26 mouse cellular contexts compared by ENCODE assay signal in genomic region chr2:32546951-32547350, GRCm38 (mm10). TPM values are rescaled to one million over a fixed set of nuclear protein-coding genes. Genes with fewer than 3 reads are reported as not detected.
DNase-seq lines count a peak whose midpoint lies in the region; ATAC-seq and TF ChIP-seq lines count a peak whose summit lies in the region.
"Had no signal": no experiment of that assay in that cellular context is flagged by ENCODE, and none has a peak within 500 bp of the region (broad histone marks: within the 10 kb centered on the region; RNA-seq: fewer than 3 reads in every experiment).

No protein-coding gene starts in this region.

- DNase-seq in cerebellum, adult 2 months, result no peak
- no peak for DNase-seq in cerebellum, postnatal 36 days
- DNase-seq in hindbrain, embryonic 11.5 days (ENCODE audit: low spot score), result no peak
- DNase-seq in layer of hippocampus, adult 2 months (ENCODE audit: low spot score in 2 of 2), result no peak
- no peak for DNase-seq in layer of hippocampus, adult 18-20 months (ENCODE audit: low spot score in 2 of 2)
- no peak for DNase-seq in stomach, postnatal 0 days (ENCODE audit: low spot score)
- no peak for DNase-seq in embryo, embryonic 11 days
- DNase-seq: adrenal gland, postnatal 14 days; cerebellum, postnatal 10 days; heart, adult 11 months; heart, postnatal 14 days; kidney, adult 18-20 months; left cerebral cortex, postnatal 4 days; lung, postnatal 4 days; right cerebral cortex, adult 18-20 months had no signal

- WGBS in cerebellum, adult 2 months, result 94% methylated on average over 1 of the region's 1 CpGs
- WGBS in hindbrain, embryonic 13.5 days, result 77% methylated on average over 1 of the region's 1 CpGs
- WGBS in hindbrain, embryonic 11.5 days, result 93% methylated on average over 1 of the region's 1 CpGs
- 96% methylated on average over 1 of the region's 1 CpGs for WGBS in stomach, postnatal 0 days

- ATAC-seq in hindbrain, embryonic 13.5 days (ENCODE audit: low FRiP score), result no peak
- ATAC-seq in hindbrain, embryonic 11.5 days (ENCODE audit: low FRiP score), result no peak
- no peak for ATAC-seq in stomach, postnatal 0 days (ENCODE audit: low FRiP score, low TSS enrichment)

- TF ChIP-seq CTCF in cerebellum, adult 2 months (IDR thresholded peaks at IDR 0.05; ENCODE audit: borderline replicate concordance, insufficient read depth, low read depth, low read length), result no peak
- no peak for TF ChIP-seq CTCF in layer of hippocampus, adult 2 months (conservative IDR thresholded peaks at IDR 0.05)
- TF ChIP-seq CTCF in stomach, postnatal 0 days (IDR thresholded peaks at IDR 0.05; ENCODE audit: low read depth), result no peak

- no peak for TF ChIP-seq POLR2A in cerebellum, adult 2 months (IDR thresholded peaks at IDR 0.05; ENCODE audit: borderline replicate concordance, insufficient read depth, low read length)

- H3K27ac ChIP-seq in cerebellum, adult 2 months (ENCODE audit: insufficient read depth, low read length), result peak overlapping the region; percentile 3; the same call in 1 of the 2 replicates
- H3K27ac ChIP-seq in hindbrain, embryonic 13.5 days, result 0 out of 2 replicates have a peak overlapping the region, but pooled peaks have one; percentile 14
- H3K27ac ChIP-seq in hindbrain, embryonic 11.5 days (ENCODE audit: low read depth, low read length), result no peak overlapping the region
- H3K27ac ChIP-seq in layer of hippocampus, adult 2 months, result 0 out of 2 replicates have a peak overlapping the region, but pooled peaks have one; percentile 25
- H3K27ac ChIP-seq in stomach, postnatal 0 days (replicated peaks), result peak overlapping the region; percentile 45; the same call in 1 of the 2 replicates
- H3K27ac ChIP-seq: embryonic facial prominence, embryonic 12.5 days; forebrain, embryonic 12.5 days; heart, embryonic 13.5 days; hindbrain, embryonic 15.5 days; limb, embryonic 15.5 days; liver, embryonic 15.5 days; neural tube, embryonic 15.5 days had no signal

- H3K4me1 ChIP-seq in cerebellum, adult 2 months (ENCODE audit: control insufficient read depth, insufficient read depth, low read length), result peaks cover 54% of the 10 kb centered on the region
- H3K4me1 ChIP-seq in hindbrain, embryonic 13.5 days (replicated peaks), result peaks cover 32% of the 10 kb centered on the region
- no peaks in the 10 kb centered on the region for H3K4me1 ChIP-seq in hindbrain, embryonic 11.5 days (replicated peaks; ENCODE audit: control insufficient read depth, insufficient read depth, low read length)
- peaks cover 12% of the 10 kb centered on the region for H3K4me1 ChIP-seq in stomach, postnatal 0 days (replicated peaks; ENCODE audit: control insufficient read depth, insufficient read depth)

- TF ChIP-seq EP300 in stomach, postnatal 0 days (optimal IDR thresholded peaks at IDR 0.05), result no peak

- no peak overlapping the region for H3K9ac ChIP-seq in hindbrain, embryonic 13.5 days
- H3K9ac ChIP-seq in hindbrain, embryonic 11.5 days (ENCODE audit: low read depth, low read length), result no peak overlapping the region
- H3K9ac ChIP-seq in stomach, postnatal 0 days (ENCODE audit: low read length), result no peak overlapping the region
- H3K9ac ChIP-seq: embryonic facial prominence, embryonic 12.5 days; forebrain, embryonic 12.5 days; heart, embryonic 13.5 days; hindbrain, embryonic 15.5 days; limb, embryonic 15.5 days; liver, embryonic 15.5 days; neural tube, embryonic 15.5 days had no signal

- no peaks in the 10 kb centered on the region for H3K9me3 ChIP-seq in hindbrain, embryonic 13.5 days
- no peaks in the 10 kb centered on the region for H3K9me3 ChIP-seq in hindbrain, embryonic 11.5 days (ENCODE audit: control insufficient read depth, low read length)
- no peaks in the 10 kb centered on the region for H3K9me3 ChIP-seq in stomach, postnatal 0 days (ENCODE audit: control insufficient read depth, low read length)
- H3K9me3 ChIP-seq: embryonic facial prominence, embryonic 12.5 days; forebrain, embryonic 12.5 days; heart, embryonic 13.5 days; hindbrain, embryonic 15.5 days; limb, embryonic 15.5 days; liver, embryonic 15.5 days; neural tube, embryonic 15.5 days had no signal

- H3K4me2 ChIP-seq in hindbrain, embryonic 13.5 days, result no peak overlapping the region
- no peak overlapping the region for H3K4me2 ChIP-seq in hindbrain, embryonic 11.5 days (replicated peaks; ENCODE audit: low read depth, low read length)
- H3K4me2 ChIP-seq in stomach, postnatal 0 days (replicated peaks; ENCODE audit: low read depth), result no peak overlapping the region
- H3K4me2 ChIP-seq: embryonic facial prominence, embryonic 12.5 days; forebrain, embryonic 12.5 days; heart, embryonic 13.5 days; hindbrain, embryonic 15.5 days; limb, embryonic 15.5 days; liver, embryonic 15.5 days; neural tube, embryonic 15.5 days had no signal

- no peaks in the 10 kb centered on the region for H3K27me3 ChIP-seq in cerebellum, adult 2 months (ENCODE audit: control insufficient read depth, insufficient read depth, low read length)
- H3K27me3 ChIP-seq in hindbrain, embryonic 13.5 days, result no peaks in the 10 kb centered on the region
- no peaks in the 10 kb centered on the region for H3K27me3 ChIP-seq in hindbrain, embryonic 11.5 days (ENCODE audit: control insufficient read depth, insufficient read depth, low read length)
- no peaks in the 10 kb centered on the region for H3K27me3 ChIP-seq in stomach, postnatal 0 days (ENCODE audit: control insufficient read depth, insufficient read depth, low read length)
- H3K27me3 ChIP-seq: embryonic facial prominence, embryonic 12.5 days; forebrain, embryonic 12.5 days; heart, embryonic 13.5 days; hindbrain, embryonic 15.5 days; limb, embryonic 15.5 days; liver, embryonic 15.5 days; neural tube, embryonic 15.5 days had no signal

- no peak overlapping the region for H3K4me3 ChIP-seq in cerebellum, adult 2 months (replicated peaks; ENCODE audit: insufficient read depth, low read depth, low read length)
- H3K4me3 ChIP-seq in hindbrain, embryonic 13.5 days, result no peak overlapping the region
- H3K4me3 ChIP-seq in hindbrain, embryonic 11.5 days (ENCODE audit: low read depth, low read length), result no peak overlapping the region
- H3K4me3 ChIP-seq in layer of hippocampus, adult 2 months, result no peak overlapping the region
- no peak overlapping the region for H3K4me3 ChIP-seq in stomach, postnatal 0 days (ENCODE audit: low read depth, low read length)
- H3K4me3 ChIP-seq: embryonic facial prominence, embryonic 12.5 days; forebrain, embryonic 12.5 days; heart, embryonic 13.5 days; hindbrain, embryonic 15.5 days; limb, embryonic 15.5 days; liver, embryonic 15.5 days; neural tube, embryonic 15.5 days had no signal

- H3K36me3 ChIP-seq in hindbrain, embryonic 13.5 days, result peaks cover 6% of the 10 kb centered on the region; the same call in 1 of the 2 replicates
- no peaks in the 10 kb centered on the region for H3K36me3 ChIP-seq in hindbrain, embryonic 11.5 days (ENCODE audit: control insufficient read depth, insufficient read depth, low read length)
- no peaks in the 10 kb centered on the region for H3K36me3 ChIP-seq in stomach, postnatal 0 days (ENCODE audit: control insufficient read depth, insufficient read depth, low read length)
- H3K36me3 ChIP-seq: forebrain, embryonic 12.5 days; hindbrain, embryonic 15.5 days; liver, embryonic 15.5 days; neural tube, embryonic 15.5 days had no signal

RNA-seq across cellular contexts. Expression of gene Fam102a, which starts 11.8 kb away (rescaled TPM):
- 38.1 and 40.2 TPM in 2 replicates for polyA plus RNA-seq in cerebellum, adult 2 months (2012; rRNA removed)
- 7.0 and 7.1 TPM in 2 replicates for polyA plus RNA-seq in hindbrain, embryonic 13.5 days (2015; fragmentation: Nextera tagmentation; extraction: Ambion mirVana)
- 9.0 and 9.2 TPM in 2 replicates for polyA plus RNA-seq in hindbrain, embryonic 11.5 days (2014; fragmentation: Nextera tagmentation; extraction: Ambion mirVana)
- 10 to 100 TPM; 77.1 TPM for total RNA-seq in layer of hippocampus, adult 2 months (2021)
- 10 to 100 TPM; 76.0 to 77.2 TPM for total RNA-seq in layer of hippocampus, adult 18-20 months (2021)
- polyA plus RNA-seq in stomach, postnatal 0 days (2015; fragmentation: Nextera tagmentation; extraction: Ambion mirVana), result 16.6 and 20.2 TPM in 2 replicates

RNA-seq across cellular contexts. Expression of gene Dpm2, which starts 23.7 kb away (rescaled TPM):
- 131 and 137 TPM in 2 replicates for polyA plus RNA-seq in cerebellum, adult 2 months (2012; rRNA removed)
- polyA plus RNA-seq in hindbrain, embryonic 13.5 days (2015; fragmentation: Nextera tagmentation; extraction: Ambion mirVana), result 142 and 145 TPM in 2 replicates
- 115 and 125 TPM in 2 replicates for polyA plus RNA-seq in hindbrain, embryonic 11.5 days (2014; fragmentation: Nextera tagmentation; extraction: Ambion mirVana)
- 10 to 100 TPM; 77.6 to 84.0 TPM for total RNA-seq in layer of hippocampus, adult 2 months (2021)
- total RNA-seq in layer of hippocampus, adult 18-20 months (2021), result 10 to 100 TPM; 78.9 to 81.8 TPM
- 87.5 and 91.8 TPM in 2 replicates for polyA plus RNA-seq in stomach, postnatal 0 days (2015; fragmentation: Nextera tagmentation; extraction: Ambion mirVana)

RNA-seq across cellular contexts. Expression of gene Pip5kl1, which starts 27.6 kb away (rescaled TPM):
- 25.2 and 28.4 TPM in 2 replicates for polyA plus RNA-seq in cerebellum, adult 2 months (2012; rRNA removed)
- 9.0 and 9.6 TPM in 2 replicates for polyA plus RNA-seq in hindbrain, embryonic 13.5 days (2015; fragmentation: Nextera tagmentation; extraction: Ambion mirVana)
- polyA plus RNA-seq in hindbrain, embryonic 11.5 days (2014; fragmentation: Nextera tagmentation; extraction: Ambion mirVana), result 2.1 and 2.6 TPM in 2 replicates
- total RNA-seq in layer of hippocampus, adult 2 months (2021), result 1 to 10 TPM; 4.4 to 5.0 TPM
- 1 to 10 TPM; 3.3 to 3.5 TPM for total RNA-seq in layer of hippocampus, adult 18-20 months (2021)
- polyA plus RNA-seq in stomach, postnatal 0 days (2015; fragmentation: Nextera tagmentation; extraction: Ambion mirVana), result 0.08 and 0.18 TPM in 2 replicates
- total RNA-seq: adrenal gland, postnatal 14 days; gastrocnemius, adult 8-10 months; heart, postnatal 14 days had no signal
- polyA plus RNA-seq: heart, embryonic 13.5 days; liver, embryonic 15.5 days had no signal

RNA-seq across cellular contexts. Expression of gene 9430097D07Rik, which starts 28.5 kb away (rescaled TPM):
- polyA plus RNA-seq in cerebellum, adult 2 months (2012; rRNA removed), result 0.59 and 0.60 TPM in 2 replicates
- polyA plus RNA-seq in hindbrain, embryonic 13.5 days (2015; fragmentation: Nextera tagmentation; extraction: Ambion mirVana), result 0.53 and 0.56 TPM in 2 replicates
- 0.37 and 0.42 TPM in 2 replicates for polyA plus RNA-seq in hindbrain, embryonic 11.5 days (2014; fragmentation: Nextera tagmentation; extraction: Ambion mirVana)
- total RNA-seq in layer of hippocampus, adult 2 months (2021), result under 1 TPM in 1 of 2 experiments, not detected in 1; 0.71 TPM
- under 1 TPM; 0.20 to 0.43 TPM for total RNA-seq in layer of hippocampus, adult 18-20 months (2021)
- not detected in 2 replicates for polyA plus RNA-seq in stomach, postnatal 0 days (2015; fragmentation: Nextera tagmentation; extraction: Ambion mirVana)
- total RNA-seq: adrenal gland, postnatal 14 days; gastrocnemius, adult 8-10 months; heart, postnatal 14 days had no signal
- polyA plus RNA-seq: limb, embryonic 15.5 days; liver, embryonic 15.5 days; lung, embryonic 16.5 days; thymus, postnatal 0 days had no signal

RNA-seq across cellular contexts. Expression of gene St6galnac4, which starts 39.9 kb away (rescaled TPM):
- polyA plus RNA-seq in cerebellum, adult 2 months (2012; rRNA removed), result 91.4 and 101 TPM in 2 replicates
- 22.8 and 23.4 TPM in 2 replicates for polyA plus RNA-seq in hindbrain, embryonic 13.5 days (2015; fragmentation: Nextera tagmentation; extraction: Ambion mirVana)
- polyA plus RNA-seq in hindbrain, embryonic 11.5 days (2014; fragmentation: Nextera tagmentation; extraction: Ambion mirVana), result 12.9 and 13.4 TPM in 2 replicates
- 10 to 100 TPM; 36.4 to 40.0 TPM for total RNA-seq in layer of hippocampus, adult 2 months (2021)
- total RNA-seq in layer of hippocampus, adult 18-20 months (2021), result 10 to 100 TPM; 40.4 to 44.8 TPM
- 7.4 and 7.7 TPM in 2 replicates for polyA plus RNA-seq in stomach, postnatal 0 days (2015; fragmentation: Nextera tagmentation; extraction: Ambion mirVana)
